Mouse (Mus musculus): ENCODE measurements around the gene Arpc2.

Gene Arpc2

GRCm38 (mm10) chr1:74227317-74227716, 8.6 kb upstream of the Arpc2 start:
- ChIA-PET CTCF (interaction anchor here in 1 of 4 experiments (1.5 kb wide), 2 partner anchors 21 to 159 kb away, joined by 3 to 4 read pairs; no protein-coding TSS in a partner anchor), POLR2A (interaction anchor here in 3 of 4 experiments (0.6 to 1.6 kb wide), 6 partner anchors 8 to 19 kb away, joined by 3 to 7 read pairs (median 4); partner anchors contain the start of gene Arpc2 (in 2 of the 3))

GRCm38 (mm10) chr1:74229942-74230341, 5.9 kb upstream of the Arpc2 start:
- POLR2A ChIA-PET = interaction anchor here in 1 of 4 experiments (0.7 to 1.3 kb wide), 4 partner anchors 12 to 34 kb away, joined by 3 to 4 read pairs (median 4); no protein-coding TSS in a partner anchor
- CTCF ChIA-PET = interaction anchor here in 1 of 4 experiments (0.6 kb wide), 1 partner anchor 49 kb away, joined by 3 read pairs; no protein-coding TSS in a partner anchor

DNA sequence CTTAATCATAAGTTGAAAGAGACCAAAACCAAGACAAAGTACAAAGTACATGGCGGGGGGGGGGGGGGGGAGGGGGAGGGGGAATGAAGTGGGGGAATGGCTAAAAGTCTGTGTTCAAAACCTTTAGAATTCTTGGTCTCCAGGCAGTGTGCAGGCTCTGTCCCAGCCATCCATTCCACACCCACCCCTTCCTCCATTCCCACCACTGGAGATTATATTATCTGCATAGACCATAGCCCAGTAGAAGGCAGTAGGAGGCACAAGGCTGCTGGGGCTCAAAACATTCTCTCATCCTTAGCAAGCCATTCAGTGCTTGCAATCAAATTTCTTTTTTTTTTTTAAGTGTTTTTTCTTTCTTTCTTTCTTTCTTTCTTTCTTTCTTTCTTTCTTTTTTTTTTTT, 4.9 kb upstream of the Arpc2 start:
- POLR2A ChIA-PET = interaction anchor here in 1 of 4 experiments (0.6 to 0.8 kb wide), 5 partner anchors 10 to 317 kb away, joined by 3 to 6 read pairs (median 4); no protein-coding TSS in a partner anchor
- CTCF ChIA-PET = no interaction called here

- POLR2A ChIA-PET = interaction anchor here in 3 of 4 experiments (0.5 to 8.1 kb wide), 24 partner anchors 8 to 1998 kb away, joined by 3 to 69 read pairs (median 4); partner anchors contain the start of genes Aamp (in 2 of the 3) and Pnkd (in 2 of the 3)
- CTCF ChIA-PET = no interaction called here
Observed at GRCm38 (mm10) chr1:74236590-74237317, 870 bp downstream of the Arpc2 start.

DNA sequence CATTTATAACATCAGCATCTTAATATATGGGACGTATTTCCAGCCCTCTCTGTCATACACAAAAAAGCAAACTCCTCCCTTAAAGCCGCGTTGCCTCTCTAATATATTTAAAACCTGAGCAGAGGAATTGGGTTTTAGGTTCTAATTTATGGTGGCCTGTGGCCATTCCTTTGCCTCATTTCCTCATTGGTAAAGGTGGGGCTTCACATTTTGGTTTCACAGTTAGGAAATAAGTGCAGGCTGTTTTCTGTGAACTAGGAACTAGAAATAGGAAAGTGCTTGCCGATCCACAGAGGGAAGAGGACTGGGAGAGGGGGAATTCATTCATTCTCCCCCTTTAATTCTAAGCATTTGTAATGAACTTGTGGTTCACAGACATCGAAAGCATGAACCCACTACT, 1.8 kb downstream of the Arpc2 start:
- ChIA-PET CTCF (no interaction called here), POLR2A (interaction anchor here in 2 of 4 experiments (0.6 to 8.1 kb wide), 15 partner anchors 9 to 154 kb away, joined by 3 to 69 read pairs (median 7); partner anchors contain the start of genes Aamp (in 2 of the 2) and Pnkd (in 2 of the 2))

GRCm38 (mm10) chr1:74238136-74238535, 2.3 kb downstream of the Arpc2 start:
- CTCF ChIA-PET = interaction anchor here in 1 of 4 experiments (0.7 kb wide), 1 partner anchor 179 kb away, joined by 4 read pairs; no protein-coding TSS in a partner anchor
- POLR2A ChIA-PET = interaction anchor here in 2 of 4 experiments (0.6 to 8.1 kb wide), 9 partner anchors 8 to 200 kb away, joined by 3 to 69 read pairs (median 5); partner anchors contain the start of genes Aamp (in 1 of the 2) and Pnkd (in 1 of the 2)

- CTCF ChIA-PET = interaction anchor here in 3 of 4 experiments (0.6 to 1.4 kb wide), 5 partner anchors 38 to 163 kb away, joined by 3 to 4 read pairs (median 3); no protein-coding TSS in a partner anchor
Observed at GRCm38 (mm10) chr1:74239162-74239561, 3.3 kb downstream of the Arpc2 start.

GRCm38 (mm10) chr1:74239618-74240017, 3.7 kb downstream of the Arpc2 start:
- CTCF ChIA-PET = interaction anchor here in 3 of 4 experiments (0.5 to 1.4 kb wide), 6 partner anchors 38 to 158 kb away, joined by 3 read pairs; no protein-coding TSS in a partner anchor
- POLR2A ChIA-PET = interaction anchor here in 2 of 4 experiments (0.9 to 8.1 kb wide), 12 partner anchors 9 to 198 kb away, joined by 3 to 69 read pairs (median 6); partner anchors contain the start of genes Aamp (in 1 of the 2) and Pnkd (in 1 of the 2)

More at GRCm38 (mm10) chr1:74239162-74239561, 3.3 kb downstream of the Arpc2 start:
- POLR2A ChIA-PET = interaction anchor here in 2 of 4 experiments (0.8 to 8.1 kb wide), 13 partner anchors 10 to 263 kb away, joined by 3 to 69 read pairs (median 6); partner anchors contain the start of genes Aamp (in 1 of the 2) and Pnkd (in 1 of the 2)

- ChIA-PET CTCF (interaction anchor here in 3 of 4 experiments (0.5 to 1.2 kb wide), 4 partner anchors 34 to 157 kb away, joined by 3 to 4 read pairs (median 3); no protein-coding TSS in a partner anchor), POLR2A (interaction anchor here in 3 of 4 experiments (0.6 to 8.1 kb wide), 11 partner anchors 9 to 198 kb away, joined by 3 to 69 read pairs (median 6); partner anchors contain the start of genes Aamp (in 1 of the 3) and Pnkd (in 1 of the 3))
Observed at GRCm38 (mm10) chr1:74240311-74240710, 4.4 kb downstream of the Arpc2 start.

DNA sequence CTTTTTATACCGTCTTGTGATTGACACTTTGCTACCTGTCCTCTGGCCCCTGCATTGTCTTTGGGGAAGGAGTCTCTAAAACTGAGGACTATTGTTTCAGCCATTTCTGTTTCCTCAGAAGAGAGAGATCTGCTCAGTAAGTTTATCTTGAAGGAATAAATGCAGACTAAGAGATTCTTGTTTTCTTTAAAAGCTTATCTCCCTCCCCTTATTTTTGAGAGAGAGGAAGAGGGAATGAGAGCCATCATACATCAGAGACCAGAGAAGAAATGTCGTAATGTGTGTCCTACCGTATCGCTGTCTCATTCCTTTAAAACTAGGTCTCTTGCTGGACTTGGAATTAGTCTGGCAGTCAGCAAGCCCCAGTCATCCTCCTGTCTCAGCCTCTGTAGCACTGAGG, 4.9 kb downstream of the Arpc2 start:
- CTCF ChIA-PET = interaction anchor here in 2 of 4 experiments (1.2 kb wide), 2 partner anchors 35 to 157 kb away, joined by 3 read pairs; no protein-coding TSS in a partner anchor

DNA sequence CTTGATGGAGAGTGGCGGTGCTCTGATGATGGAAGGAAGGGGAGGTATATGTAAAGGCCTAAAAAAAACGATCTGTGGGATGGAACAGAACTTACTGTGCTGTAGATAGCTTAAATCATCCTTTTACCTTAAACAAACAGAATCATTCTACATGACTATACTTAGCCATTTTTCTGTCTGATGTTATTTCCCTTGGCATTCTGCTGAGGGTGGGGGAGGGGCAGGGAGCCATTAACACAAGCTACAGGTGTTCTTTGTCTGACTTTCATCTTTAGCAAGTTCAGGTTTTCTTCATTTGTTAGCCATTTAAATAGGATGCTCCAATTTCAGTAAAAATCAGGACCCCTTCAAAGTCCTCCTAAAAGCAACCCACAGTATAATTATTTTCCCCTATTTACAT, 9.6 kb downstream of the Arpc2 start:
- ChIA-PET CTCF (interaction anchor here in 1 of 4 experiments (1.3 kb wide), 1 partner anchor 17 kb away, joined by 3 read pairs; no protein-coding TSS in a partner anchor), POLR2A (interaction anchor here in 3 of 4 experiments (0.6 to 9.1 kb wide), 12 partner anchors 8 to 92 kb away, joined by 3 to 55 read pairs (median 4); partner anchors contain the start of genes Aamp (in 2 of the 3) and Pnkd (in 2 of the 3))

More for the DNA sequence above, 4.9 kb downstream of the Arpc2 start:
- POLR2A ChIA-PET = interaction anchor here in 3 of 4 experiments (0.6 to 9.1 kb wide), 10 partner anchors 8 to 206 kb away, joined by 3 to 69 read pairs (median 6); partner anchors contain the start of genes Aamp (in 1 of the 3) and Pnkd (in 1 of the 3)

DNA sequence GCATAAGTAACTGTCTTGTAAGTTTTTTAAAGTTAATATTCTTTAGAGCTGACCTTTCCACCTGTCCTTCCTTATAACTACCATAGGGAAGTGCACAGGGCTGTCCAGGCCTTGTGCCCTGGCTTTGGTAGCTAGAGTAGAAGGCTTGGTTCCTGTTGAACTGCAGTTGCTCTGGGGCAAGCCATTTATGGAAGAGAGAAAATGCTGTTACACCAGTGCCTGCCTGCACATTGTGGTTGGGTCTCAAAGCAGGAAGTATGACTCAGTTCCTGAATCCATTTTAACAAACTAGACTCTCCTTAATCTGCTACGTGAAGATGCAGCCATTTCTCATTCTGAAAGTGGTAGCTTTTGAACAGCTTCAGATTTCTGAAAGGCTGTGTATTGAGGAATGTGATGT, 12.9 kb downstream of the Arpc2 start:
- POLR2A ChIA-PET = interaction anchor here in 2 of 4 experiments (0.6 to 9.1 kb wide), 13 partner anchors 9 to 254 kb away, joined by 3 to 55 read pairs (median 5); partner anchors contain the start of genes Arpc2 (in 2 of the 2), Aamp (in 1 of the 2) and Pnkd (in 1 of the 2)
- CTCF ChIA-PET = interaction anchor here in 1 of 4 experiments (1.5 kb wide), 1 partner anchor 148 kb away, joined by 3 read pairs; no protein-coding TSS in a partner anchor

- ChIA-PET CTCF (interaction anchor here in 1 of 4 experiments (1.5 kb wide), 1 partner anchor 148 kb away, joined by 3 read pairs; no protein-coding TSS in a partner anchor), POLR2A (interaction anchor here in 2 of 4 experiments (0.6 to 9.1 kb wide), 16 partner anchors 8 to 253 kb away, joined by 3 to 55 read pairs (median 4); partner anchors contain the start of genes Aamp (in 1 of the 2), Arpc2 (in 1 of the 2) and Pnkd (in 1 of the 2))
Observed at GRCm38 (mm10) chr1:74249331-74249980, 13.6 kb downstream of the Arpc2 start.

DNA sequence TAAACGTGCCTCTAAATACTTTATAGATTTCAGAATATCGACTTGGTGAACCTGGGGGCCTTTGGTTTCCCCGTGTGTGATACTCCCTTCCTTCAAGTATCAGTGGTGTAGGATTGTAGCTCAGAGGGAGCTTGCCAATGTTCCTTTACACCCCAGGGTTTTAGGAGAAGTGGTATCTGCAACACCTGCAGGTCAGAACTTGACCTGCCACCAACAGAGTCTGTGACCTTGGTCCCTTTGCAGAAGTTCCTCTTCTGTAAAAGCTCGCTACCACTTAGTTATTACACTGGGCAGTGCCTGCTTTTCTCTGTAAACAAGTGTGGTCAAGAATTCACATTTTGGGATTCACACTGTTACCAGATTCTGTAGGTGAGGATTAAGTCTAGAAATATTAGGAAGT, 14.2 kb downstream of the Arpc2 start:
- POLR2A ChIA-PET = interaction anchor here in 2 of 4 experiments (0.9 to 5.7 kb wide), 11 partner anchors 8 to 136 kb away, joined by 3 to 54 read pairs (median 4); partner anchors contain the start of genes Aamp (in 1 of the 2), Arpc2 (in 1 of the 2) and Pnkd (in 1 of the 2)

GRCm38 (mm10) chr1:74255704-74256345, 19.9 kb downstream of the Arpc2 start:
- POLR2A ChIA-PET = interaction anchor here (0.5 to 7.5 kb wide), 18 partner anchors 9 to 306 kb away, joined by 3 to 69 read pairs (median 4); partner anchors contain the start of genes Aamp (in 2 of the 4), Pnkd (in 2 of the 4) and Arpc2 (in 1 of the 4)
- CTCF ChIA-PET = interaction anchor here in 1 of 4 experiments (1.1 kb wide), 1 partner anchor 60 kb away, joined by 4 read pairs; no protein-coding TSS in a partner anchor

More for the DNA sequence above, 14.2 kb downstream of the Arpc2 start:
- CTCF ChIA-PET = interaction anchor here in 1 of 4 experiments (1.5 kb wide), 1 partner anchor 147 kb away, joined by 3 read pairs; no protein-coding TSS in a partner anchor

GRCm38 (mm10) chr1:74256782-74257181, 20.9 kb downstream of the Arpc2 start:
- POLR2A ChIA-PET = interaction anchor here (0.5 to 7.5 kb wide), 34 partner anchors 8 to 307 kb away, joined by 3 to 69 read pairs (median 4); partner anchors contain the start of genes Aamp (in 2 of the 4), Pnkd (in 2 of the 4), Arpc2 (in 1 of the 4) and Tmbim1 (in 1 of the 4)

More at GRCm38 (mm10) chr1:74256782-74257181, 20.9 kb downstream of the Arpc2 start:
- CTCF ChIA-PET = interaction anchor here in 1 of 4 experiments (1.0 to 1.4 kb wide), 3 partner anchors 10 to 61 kb away, joined by 4 read pairs; partner anchors contain the start of genes Aamp and Pnkd

Measured in embryonic stem cell, embryonic (primary cell).